ENCODE assay signal across 9 mouse cellular contexts in genomic region chr10:8762771-8763170, GRCm38 (mm10).
DNase-seq lines count a peak whose midpoint lies in the region; ATAC-seq lines count a peak whose summit lies in the region.
"Had no signal": no experiment of that assay in that cellular context is flagged by ENCODE, and none has a peak within 500 bp of the region (broad histone marks: within the 10 kb centered on the region; RNA-seq: fewer than 3 reads in every experiment).

No protein-coding gene starts in this region.

- peak overlapping the region; percentile 32 for H3K4me3 ChIP-seq in kidney, embryonic 15.5 days (replicated peaks)
- H3K4me3 ChIP-seq in forebrain, embryonic 14.5 days (ENCODE audit: low read depth, low read length) = 0 out of 2 replicates have a peak overlapping the region, but pooled peaks have one; percentile 13
- no peak overlapping the region for H3K4me3 ChIP-seq in intestine, embryonic 15.5 days (replicated peaks)
- H3K4me3 ChIP-seq in neural tube, embryonic 13.5 days = peak overlapping the region; percentile 41
- H3K4me3 ChIP-seq: liver, embryonic 13.5 days had no signal

- H3K9ac ChIP-seq in kidney, embryonic 15.5 days = no peak overlapping the region
- H3K9ac ChIP-seq in forebrain, embryonic 14.5 days (ENCODE audit: low read length) = no peak overlapping the region
- H3K9ac ChIP-seq in intestine, embryonic 15.5 days = no peak overlapping the region
- H3K9ac ChIP-seq in neural tube, embryonic 13.5 days = peak overlapping the region; percentile 65; the same call in 1 of the 2 replicates
- H3K9ac ChIP-seq: liver, embryonic 13.5 days had no signal

- H3K4me2 ChIP-seq in kidney, embryonic 15.5 days = peak overlapping the region; percentile 57
- H3K4me2 ChIP-seq in forebrain, embryonic 14.5 days (ENCODE audit: low read length) = peak overlapping the region; percentile 45
- H3K4me2 ChIP-seq in intestine, embryonic 15.5 days (replicated peaks) = peak overlapping the region; percentile 33
- H3K4me2 ChIP-seq in neural tube, embryonic 13.5 days = peak overlapping the region; percentile 55
- H3K4me2 ChIP-seq: liver, embryonic 13.5 days had no signal

- DNase-seq in kidney, adult 18-20 months = no peak
- no peak for DNase-seq in forebrain, embryonic 14.5 days (ENCODE audit: low spot score)
- no peak for DNase-seq in gastrocnemius, postnatal 10 days
- DNase-seq in right cerebral cortex, postnatal 14 days = no peak
- DNase-seq in thymus, adult 18-20 months = no peak
- DNase-seq: liver, embryonic 13.5 days had no signal

- no peaks in the 10 kb centered on the region for H3K36me3 ChIP-seq in kidney, embryonic 15.5 days
- H3K36me3 ChIP-seq in forebrain, embryonic 14.5 days (ENCODE audit: control insufficient read depth, insufficient read depth, low read length) = no peaks in the 10 kb centered on the region
- H3K36me3 ChIP-seq in intestine, embryonic 15.5 days = no peaks in the 10 kb centered on the region
- no peaks in the 10 kb centered on the region for H3K36me3 ChIP-seq in neural tube, embryonic 13.5 days
- H3K36me3 ChIP-seq: liver, embryonic 13.5 days had no signal

- H3K27me3 ChIP-seq in kidney, embryonic 15.5 days = no peaks in the 10 kb centered on the region
- no peaks in the 10 kb centered on the region for H3K27me3 ChIP-seq in forebrain, embryonic 14.5 days (replicated peaks; ENCODE audit: control insufficient read depth, insufficient read depth, low read length)
- no peaks in the 10 kb centered on the region for H3K27me3 ChIP-seq in intestine, embryonic 15.5 days (replicated peaks)
- no peaks in the 10 kb centered on the region for H3K27me3 ChIP-seq in neural tube, embryonic 13.5 days
- H3K27me3 ChIP-seq: liver, embryonic 13.5 days had no signal

- WGBS in kidney, embryonic 15.5 days = 47% methylated on average over 12 of the region's 12 CpGs
- WGBS in forebrain, embryonic 14.5 days = 20% methylated on average over 12 of the region's 12 CpGs
- 41% methylated on average over 12 of the region's 12 CpGs for WGBS in intestine, embryonic 15.5 days
- WGBS in neural tube, embryonic 13.5 days = 22% methylated on average over 12 of the region's 12 CpGs

- no peaks in the 10 kb centered on the region for H3K9me3 ChIP-seq in kidney, embryonic 15.5 days (replicated peaks)
- no peaks in the 10 kb centered on the region for H3K9me3 ChIP-seq in forebrain, embryonic 14.5 days (replicated peaks; ENCODE audit: control insufficient read depth, low read length)
- H3K9me3 ChIP-seq in intestine, embryonic 15.5 days = no peaks in the 10 kb centered on the region
- no peaks in the 10 kb centered on the region for H3K9me3 ChIP-seq in neural tube, embryonic 13.5 days
- H3K9me3 ChIP-seq: liver, embryonic 13.5 days had no signal

- ATAC-seq in kidney, embryonic 15.5 days (replicated peaks; ENCODE audit: low FRiP score) = no peak; the same call in 1 of the 2 replicates
- peak; percentile 33; the same call in 1 of the 2 replicates for ATAC-seq in forebrain, embryonic 14.5 days
- ATAC-seq in intestine, embryonic 15.5 days = no peak
- ATAC-seq in neural tube, embryonic 13.5 days (ENCODE audit: low read depth) = peak; percentile 19; the same call in 1 of the 2 replicates

- peaks cover 53% of the 10 kb centered on the region for H3K4me1 ChIP-seq in kidney, embryonic 15.5 days
- peaks cover 22% of the 10 kb centered on the region for H3K4me1 ChIP-seq in forebrain, embryonic 14.5 days (ENCODE audit: control insufficient read depth, insufficient read depth, low read length)
- peaks cover 14% of the 10 kb centered on the region for H3K4me1 ChIP-seq in intestine, embryonic 15.5 days (replicated peaks)
- H3K4me1 ChIP-seq in neural tube, embryonic 13.5 days (replicated peaks) = peaks cover 48% of the 10 kb centered on the region
- H3K4me1 ChIP-seq: liver, embryonic 13.5 days had no signal

- H3K27ac ChIP-seq in kidney, embryonic 15.5 days = peak overlapping the region; percentile 89
- no peak overlapping the region for H3K27ac ChIP-seq in forebrain, embryonic 14.5 days (ENCODE audit: low read depth, low read length)
- H3K27ac ChIP-seq in intestine, embryonic 15.5 days = peak overlapping the region; percentile 73; the same call in 1 of the 2 replicates
- H3K27ac ChIP-seq in neural tube, embryonic 13.5 days (replicated peaks) = peak overlapping the region; percentile 85

Comparison
In these comparisons a context has a peak if more than half of its experiments do, and no peak if none do; other contexts are left out.
1. ATAC-seq: peak in forebrain, embryonic 14.5 days (single experiment) and neural tube, embryonic 13.5 days (single experiment); none in kidney, embryonic 15.5 days (single experiment) and intestine, embryonic 15.5 days (single experiment).
2. Peak in every context shown above with its lines, with median percentiles within 50 percentile points of each other: H3K4me2 ChIP-seq.